Mouse (Mus musculus): ENCODE measurements around the gene Dpep3. TPM values are rescaled to one million over a fixed set of nuclear protein-coding genes. Genes with fewer than 3 reads are reported as not detected.

Gene Dpep3
- polyA plus RNA-seq, 1 experiment from 2014 or later: not detected

- Histone ChIP-seq H3K4me1 (replicated peaks; ENCODE audit: control insufficient read depth, insufficient read depth) (peaks cover 3% of the 10 kb centered on the region; the same call in 1 of the 2 replicates), H3K36me3 (ENCODE audit: control insufficient read depth, insufficient read depth, low read length) (peaks cover 7% of the 10 kb centered on the region), H3K9me3 (ENCODE audit: control insufficient read depth, low read length) (no peaks in the 10 kb centered on the region), H3K4me2 (replicated peaks; ENCODE audit: low read depth) (no peak overlapping the region), H3K9ac (ENCODE audit: low read length) (no peak overlapping the region), H3K27ac (replicated peaks) (no peak overlapping the region), H3K4me3 (ENCODE audit: low read depth, low read length) (no peak overlapping the region), H3K27me3 (ENCODE audit: control insufficient read depth, insufficient read depth, low read length) (no peaks in the 10 kb centered on the region)
- 88% methylated on average over 11 of the region's 11 CpGs for WGBS
- DNase-seq (ENCODE audit: low spot score) (no peak), ATAC-seq (ENCODE audit: low FRiP score, low TSS enrichment) (no peak)
- no peak for TF ChIP-seq EP300 (optimal IDR thresholded peaks at IDR 0.05)
These were observed 46.7 kb downstream of the Dpep3 start for GRCm38 (mm10) chr8:105932525-105932924.

- no peak overlapping the region for H3K4me3 ChIP-seq (ENCODE audit: low read depth, low read length)
- no peak for DNase-seq (ENCODE audit: low spot score)
- peaks cover 7% of the 10 kb centered on the region for H3K36me3 ChIP-seq (ENCODE audit: control insufficient read depth, insufficient read depth, low read length)
- H3K27ac ChIP-seq (replicated peaks): no peak overlapping the region
- no peaks in the 10 kb centered on the region for H3K9me3 ChIP-seq (ENCODE audit: control insufficient read depth, low read length)
- no peak for TF ChIP-seq CTCF (IDR thresholded peaks at IDR 0.05; ENCODE audit: low read depth)
- TF ChIP-seq EP300 (optimal IDR thresholded peaks at IDR 0.05): no peak
- H3K4me1 ChIP-seq (replicated peaks; ENCODE audit: control insufficient read depth, insufficient read depth): no peaks in the 10 kb centered on the region
- WGBS: 95% methylated on average over 3 of the region's 3 CpGs
- no peak for ATAC-seq (ENCODE audit: low FRiP score, low TSS enrichment)
- no peak overlapping the region for H3K9ac ChIP-seq (ENCODE audit: low read length)
- H3K27me3 ChIP-seq (ENCODE audit: control insufficient read depth, insufficient read depth, low read length): no peaks in the 10 kb centered on the region
- no peak overlapping the region for H3K4me2 ChIP-seq (replicated peaks; ENCODE audit: low read depth)
These were observed 48.0 kb downstream of the Dpep3 start for GRCm38 (mm10) chr8:105931271-105931670.

GRCm38 (mm10) chr8:105930602-105931001 lies 48.6 kb downstream of the Dpep3 start:
- Histone ChIP-seq H3K4me2 (replicated peaks; ENCODE audit: low read depth) (no peak overlapping the region), H3K9ac (ENCODE audit: low read length) (no peak overlapping the region), H3K27ac (replicated peaks) (no peak overlapping the region), H3K4me1 (replicated peaks; ENCODE audit: control insufficient read depth, insufficient read depth) (no peaks in the 10 kb centered on the region), H3K27me3 (ENCODE audit: control insufficient read depth, insufficient read depth, low read length) (no peaks in the 10 kb centered on the region), H3K9me3 (ENCODE audit: control insufficient read depth, low read length) (no peaks in the 10 kb centered on the region), H3K36me3 (ENCODE audit: control insufficient read depth, insufficient read depth, low read length) (peaks cover 9% of the 10 kb centered on the region), H3K4me3 (ENCODE audit: low read depth, low read length) (no peak overlapping the region)
- ATAC-seq (ENCODE audit: low FRiP score, low TSS enrichment) (peak; percentile 53), DNase-seq (ENCODE audit: low spot score) (peak; percentile 84)
- WGBS: 19% methylated on average over 8 of the region's 8 CpGs
- TF ChIP-seq EP300 (optimal IDR thresholded peaks at IDR 0.05) (no peak), CTCF (IDR thresholded peaks at IDR 0.05; ENCODE audit: low read depth) (peak; percentile 97)

GRCm38 (mm10) chr8:105925123-105925522 lies 54.1 kb downstream of the Dpep3 start:
- Histone ChIP-seq H3K4me2 (replicated peaks; ENCODE audit: low read depth) (no peak overlapping the region), H3K4me1 (replicated peaks; ENCODE audit: control insufficient read depth, insufficient read depth) (no peaks in the 10 kb centered on the region), H3K27ac (replicated peaks) (no peak overlapping the region), H3K9ac (ENCODE audit: low read length) (no peak overlapping the region), H3K4me3 (ENCODE audit: low read depth, low read length) (no peak overlapping the region), H3K36me3 (ENCODE audit: control insufficient read depth, insufficient read depth, low read length) (peaks cover 10% of the 10 kb centered on the region; the same call in 1 of the 2 replicates), H3K9me3 (ENCODE audit: control insufficient read depth, low read length) (no peaks in the 10 kb centered on the region), H3K27me3 (ENCODE audit: control insufficient read depth, insufficient read depth, low read length) (no peaks in the 10 kb centered on the region)
- WGBS: 70% methylated on average over 3 of the region's 3 CpGs
- TF ChIP-seq CTCF (IDR thresholded peaks at IDR 0.05; ENCODE audit: low read depth) (no peak), EP300 (optimal IDR thresholded peaks at IDR 0.05) (no peak)
- DNase-seq (ENCODE audit: low spot score) (no peak), ATAC-seq (ENCODE audit: low FRiP score, low TSS enrichment) (no peak)

Small RNAs within 50 kb of the gene (microRNA-seq; reads per million reads assigned to microRNA genes)
- not detected for gene Mir7074

Other genes with a start within 250 kb of the Dpep3 start
- 14.5 and 16.9 TPM in 2 replicates for gene Gfod2, start 220.8 kb downstream of the Dpep3 start, polyA plus RNA-seq (2015; fragmentation: Nextera tagmentation; extraction: Ambion mirVana)
- 7.1 TPM in 2 replicates for gene Ranbp10, start 152.1 kb downstream of the Dpep3 start, polyA plus RNA-seq (2015; fragmentation: Nextera tagmentation; extraction: Ambion mirVana)
- not detected in 2 replicates for gene Tsnaxip1, start 151.7 kb downstream of the Dpep3 start, polyA plus RNA-seq (2015; fragmentation: Nextera tagmentation; extraction: Ambion mirVana)
- 14.2 and 15.1 TPM in 2 replicates for gene Cenpt, start 126.2 kb downstream of the Dpep3 start, polyA plus RNA-seq (2015; fragmentation: Nextera tagmentation; extraction: Ambion mirVana)
- 36.8 and 37.8 TPM in 2 replicates for gene Thap11, start 124.3 kb downstream of the Dpep3 start, polyA plus RNA-seq (2015; fragmentation: Nextera tagmentation; extraction: Ambion mirVana)
- 83.5 and 103 TPM in 2 replicates for gene Nutf2, start 118.8 kb downstream of the Dpep3 start, polyA plus RNA-seq (2015; fragmentation: Nextera tagmentation; extraction: Ambion mirVana)
- 13.7 and 14.8 TPM in 2 replicates for gene Edc4, start 98.5 kb downstream of the Dpep3 start, polyA plus RNA-seq (2015; fragmentation: Nextera tagmentation; extraction: Ambion mirVana)
- 0.40 TPM in 1 of 2 replicates, not detected in the other for gene Nrn1l, start 85.9 kb downstream of the Dpep3 start, polyA plus RNA-seq (2015; fragmentation: Nextera tagmentation; extraction: Ambion mirVana)
- gene Pskh1, start 79.0 kb downstream of the Dpep3 start, polyA plus RNA-seq (2015; fragmentation: Nextera tagmentation; extraction: Ambion mirVana): 13.4 and 14.8 TPM in 2 replicates
- gene Ctrl, start 45.6 kb downstream of the Dpep3 start, polyA plus RNA-seq (2015; fragmentation: Nextera tagmentation; extraction: Ambion mirVana): 0.22 and 0.85 TPM in 2 replicates
- 65.9 and 68.0 TPM in 2 replicates for gene Psmb10, start 41.0 kb downstream of the Dpep3 start, polyA plus RNA-seq (2015; fragmentation: Nextera tagmentation; extraction: Ambion mirVana)
- 0.75 and 0.77 TPM in 2 replicates for gene Lcat, start 36.0 kb downstream of the Dpep3 start, polyA plus RNA-seq (2015; fragmentation: Nextera tagmentation; extraction: Ambion mirVana)
- gene Slc12a4, start 13.3 kb downstream of the Dpep3 start, polyA plus RNA-seq (2015; fragmentation: Nextera tagmentation; extraction: Ambion mirVana): 12.8 and 14.1 TPM in 2 replicates
- 8.1 and 8.3 TPM in 2 replicates for gene Dus2, start 11.9 kb upstream of the Dpep3 start, polyA plus RNA-seq (2015; fragmentation: Nextera tagmentation; extraction: Ambion mirVana)
- gene Dpep2nb, start 26.5 kb upstream of the Dpep3 start, polyA plus RNA-seq (2015; fragmentation: Nextera tagmentation; extraction: Ambion mirVana): not detected in 2 replicates
- gene Ddx28, start 32.5 kb upstream of the Dpep3 start, polyA plus RNA-seq (2015; fragmentation: Nextera tagmentation; extraction: Ambion mirVana): 9.2 and 10.0 TPM in 2 replicates
- gene Nfatc3, start 79.4 kb upstream of the Dpep3 start, polyA plus RNA-seq (2015; fragmentation: Nextera tagmentation; extraction: Ambion mirVana): 2.5 TPM in 2 replicates
- 38.9 and 48.0 TPM in 2 replicates for gene Esrp2, start 157.5 kb upstream of the Dpep3 start, polyA plus RNA-seq (2015; fragmentation: Nextera tagmentation; extraction: Ambion mirVana)
- 5.6 and 5.7 TPM in 2 replicates for gene Pla2g15, start 171.0 kb upstream of the Dpep3 start, polyA plus RNA-seq (2015; fragmentation: Nextera tagmentation; extraction: Ambion mirVana)
- gene Slc7a6, start 189.4 kb upstream of the Dpep3 start, polyA plus RNA-seq (2015; fragmentation: Nextera tagmentation; extraction: Ambion mirVana): 24.3 and 25.8 TPM in 2 replicates
- gene Slc7a6os, start 231.5 kb upstream of the Dpep3 start, polyA plus RNA-seq (2015; fragmentation: Nextera tagmentation; extraction: Ambion mirVana): 18.6 and 18.8 TPM in 2 replicates
- 21.9 and 22.1 TPM in 2 replicates for gene Prmt7, start 231.5 kb upstream of the Dpep3 start, polyA plus RNA-seq (2015; fragmentation: Nextera tagmentation; extraction: Ambion mirVana)